Mouse (Mus musculus) megakaryocyte, embryonic 14.5 days (primary cell): ENCODE data around the gene Ccdc141.

Experiments used
- FLI1 ChIP-seq: IDR thresholded peaks from 2 replicates; pipeline ENCODE4 v1.6.1; 2012; ENCODE audit warnings: low read length, inconsistent platforms, mixed read lengths
- GATA1 ChIP-seq: IDR thresholded peaks from 3 replicates; pipeline ENCODE4 v1.6.1; 2012; ENCODE audit warnings: mixed read lengths, low read length, inconsistent platforms, borderline replicate concordance

DNA sequence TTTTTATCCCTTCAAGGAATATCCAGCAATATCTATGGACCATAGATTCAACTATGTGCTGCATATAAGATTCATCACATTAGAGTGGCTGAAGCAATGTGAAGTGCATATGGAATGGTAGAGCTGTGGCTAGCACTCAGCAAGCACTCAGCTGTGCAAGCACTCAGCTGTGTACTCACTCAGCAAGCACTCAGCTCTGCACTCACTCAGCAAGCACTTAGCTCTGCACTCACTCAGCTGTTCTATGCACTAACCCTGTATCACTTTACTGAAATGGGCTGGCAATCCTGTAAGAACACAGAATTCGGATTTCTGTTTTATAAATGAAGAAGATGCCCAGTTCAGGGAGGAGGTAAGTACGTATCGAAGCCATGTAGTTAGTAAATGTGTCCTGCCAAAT lies 89.8 kb downstream of the Ccdc141 start:
- TF ChIP-seq GATA1 (no peak), FLI1 (no peak)
